Comparison of ENCODE assay signal across 22 mouse cellular contexts in genomic region chr12:75579076-75579475, GRCm38 (mm10). TPM values are rescaled to one million over a fixed set of nuclear protein-coding genes. Genes with fewer than 3 reads are reported as not detected.
DNase-seq lines count a peak whose midpoint lies in the region; ATAC-seq and TF ChIP-seq lines count a peak whose summit lies in the region.
"Had no signal": no experiment of that assay in that cellular context is flagged by ENCODE, and none has a peak within 500 bp of the region (broad histone marks: within the 10 kb centered on the region; RNA-seq: fewer than 3 reads in every experiment).

No protein-coding gene starts in this region.

- peaks cover 5% of the 10 kb centered on the region; the same call in 1 of the 2 replicates for H3K36me3 ChIP-seq in kidney, embryonic 16.5 days (ENCODE audit: insufficient read depth, low read length)
- 0 out of 2 replicates have a peak, but pooled peaks cover 8% of the 10 kb centered on the region for H3K36me3 ChIP-seq in lung, embryonic 15.5 days

- intact Hi-C loops in gastrocnemius, adult 2 months (cut with DNase I) = no loop called here

- H3K9me3 ChIP-seq in kidney, embryonic 16.5 days (ENCODE audit: low read length) = no peaks in the 10 kb centered on the region
- H3K9me3 ChIP-seq in lung, embryonic 15.5 days = no peaks in the 10 kb centered on the region
- H3K9me3 ChIP-seq: embryonic facial prominence, embryonic 12.5 days; forebrain, embryonic 15.5 days; G1E; hindbrain, embryonic 12.5 days had no signal

- H3K4me3 ChIP-seq in gastrocnemius, adult 2 months = no peak overlapping the region
- H3K4me3 ChIP-seq in kidney, embryonic 16.5 days (ENCODE audit: low read length) = no peak overlapping the region
- H3K4me3 ChIP-seq in lung, embryonic 15.5 days = no peak overlapping the region
- no peak overlapping the region for H3K4me3 ChIP-seq in brown adipose tissue, adult 24 weeks (ENCODE audit: insufficient read depth, low read depth, low read length)
- H3K4me3 ChIP-seq: embryonic facial prominence, embryonic 12.5 days; forebrain, embryonic 15.5 days; heart, embryonic 13.5 days; hindbrain, embryonic 12.5 days had no signal

- WGBS in kidney, embryonic 16.5 days = 88% methylated on average over 2 of the region's 2 CpGs
- 82% methylated on average over 2 of the region's 2 CpGs for WGBS in lung, embryonic 15.5 days

- ATAC-seq in kidney, embryonic 16.5 days (ENCODE audit: low FRiP score, low TSS enrichment) = no peak
- ATAC-seq in lung, embryonic 15.5 days (ENCODE audit: borderline replicate concordance, extremely low read depth, low FRiP score, low TSS enrichment) = no peak
- ATAC-seq: CD4-positive, CD25-positive, alpha-beta regulatory T cell, adult 4 months; forebrain, embryonic 15.5 days had no signal

- no peaks in the 10 kb centered on the region for H3K27me3 ChIP-seq in kidney, embryonic 16.5 days (ENCODE audit: insufficient read depth, low read length)
- no peaks in the 10 kb centered on the region for H3K27me3 ChIP-seq in lung, embryonic 15.5 days
- H3K27me3 ChIP-seq: embryonic facial prominence, embryonic 12.5 days; forebrain, embryonic 15.5 days; heart, embryonic 13.5 days; hindbrain, embryonic 12.5 days had no signal

- H3K9ac ChIP-seq in kidney, embryonic 16.5 days (replicated peaks; ENCODE audit: low read length) = no peak overlapping the region
- H3K9ac ChIP-seq in lung, embryonic 15.5 days = no peak overlapping the region
- H3K9ac ChIP-seq: embryonic facial prominence, embryonic 12.5 days; forebrain, embryonic 15.5 days; heart, embryonic 13.5 days; hindbrain, embryonic 12.5 days had no signal

- no peak for DNase-seq in gastrocnemius, adult 2 months
- no peak for DNase-seq in gastrocnemius, adult 8-10 months (ENCODE audit: low spot score in 2 of 2)
- no peak for DNase-seq in kidney, postnatal 14 days
- DNase-seq in lung, postnatal 36 days = no peak
- DNase-seq: adrenal gland, adult 8-10 months; adrenal gland, postnatal 36 days; B cell, adult 2 months; cerebellum, adult 11-12 months; cerebellum, adult 9-10 months; cerebellum, postnatal 25 days; gastrocnemius, postnatal 14 days; heart, postnatal 10 days; heart, postnatal 4 days had no signal

- H3K4me1 ChIP-seq in kidney, embryonic 16.5 days (ENCODE audit: insufficient read depth, low read length) = peaks cover 3% of the 10 kb centered on the region
- H3K4me1 ChIP-seq in lung, embryonic 15.5 days = no peaks in the 10 kb centered on the region; the same call in 1 of the 2 replicates
- H3K4me1 ChIP-seq in brown adipose tissue, adult 24 weeks (ENCODE audit: control insufficient read depth, insufficient read depth, insufficient read length, low read length) = peaks cover 7% of the 10 kb centered on the region; the same call in 1 of the 2 replicates
- H3K4me1 ChIP-seq: embryonic facial prominence, embryonic 12.5 days; hindbrain, embryonic 12.5 days had no signal

- TF ChIP-seq CTCF in gastrocnemius, adult 2 months (IDR thresholded peaks at IDR 0.05) = no peak

- no peak overlapping the region for H3K4me2 ChIP-seq in kidney, embryonic 16.5 days (replicated peaks; ENCODE audit: low read depth, low read length)
- no peak overlapping the region for H3K4me2 ChIP-seq in lung, embryonic 15.5 days
- H3K4me2 ChIP-seq: embryonic facial prominence, embryonic 12.5 days; forebrain, embryonic 15.5 days; heart, embryonic 13.5 days; hindbrain, embryonic 12.5 days had no signal

- H3K27ac ChIP-seq in gastrocnemius, adult 2 months = peak overlapping the region; percentile 4
- 0 out of 2 replicates have a peak overlapping the region, but pooled peaks have one; percentile 10 for H3K27ac ChIP-seq in kidney, embryonic 16.5 days (ENCODE audit: low read length)
- H3K27ac ChIP-seq in lung, embryonic 15.5 days = 0 out of 2 replicates have a peak overlapping the region, but pooled peaks have one; percentile 34
- H3K27ac ChIP-seq in brown adipose tissue, adult 24 weeks (replicated peaks; ENCODE audit: low read depth, low read length) = 0 out of 2 replicates have a peak overlapping the region, but pooled peaks have one; percentile 45
- H3K27ac ChIP-seq: embryonic facial prominence, embryonic 12.5 days; forebrain, embryonic 15.5 days; heart, embryonic 13.5 days; hindbrain, embryonic 12.5 days had no signal

RNA-seq across cellular contexts. Expression of gene Ppp2r5e, which starts 17.0 kb away (rescaled TPM):
- 10 to 100 TPM; 32.2 to 34.3 TPM for total RNA-seq in gastrocnemius, adult 2 months (2021)
- total RNA-seq in gastrocnemius, adult 8-10 months (2022) = 10 to 100 TPM; 32.3 to 37.5 (median 33.5) TPM
- 10.1 and 11.8 TPM in 2 replicates for polyA plus RNA-seq in kidney, embryonic 16.5 days (2015; fragmentation: Nextera tagmentation; extraction: Ambion mirVana)
- 13.3 and 13.9 TPM in 2 replicates for polyA plus RNA-seq in lung, embryonic 15.5 days (2015; fragmentation: Nextera tagmentation; extraction: Ambion mirVana)
- polyA plus RNA-seq in brown adipose tissue, adult 24 weeks (2012; ENCODE audit: insufficient read depth, insufficient read length, missing spikeins) = 18.0 and 21.6 TPM in 2 replicates
